Mouse (Mus musculus): ENCODE results near the gene Col8a1.

GRCm38 (mm10) chr16:57611768-57612167 lies 142.8 kb downstream of the Col8a1 start:
- TF ChIP-seq CTCF (IDR thresholded peaks at IDR 0.05; ENCODE audit: low read depth, low read length) (peak; percentile 35), POLR2A (IDR thresholded peaks at IDR 0.05; ENCODE audit: insufficient read depth, low read length) (no peak)
